Mouse (Mus musculus) ES-E14 (cell line): Measurements from ENCODE around the gene Unc5c.

Experiments used
- CHD2 ChIP-seq: IDR thresholded peaks from 2 replicates; pipeline ENCODE4 v1.6.1; 2014; ENCODE audit warnings: mild to moderate bottlenecking, low read depth, low read length, inconsistent platforms
- HCFC1 ChIP-seq: IDR thresholded peaks from 2 replicates; pipeline ENCODE4 v1.6.1; 2012; ENCODE audit warnings: low read length, inconsistent platforms, borderline replicate concordance; ENCODE audit not compliant: insufficient read depth
- MAFK ChIP-seq: IDR thresholded peaks from 2 replicates; pipeline ENCODE4 v1.6.1; 2014; ENCODE audit warnings: mild to moderate bottlenecking, low read depth, low read length, inconsistent platforms; ENCODE audit not compliant: insufficient read depth
- ZC3H11A ChIP-seq: IDR thresholded peaks from 2 replicates; pipeline ENCODE4 v1.6.1; 2012; ENCODE audit warnings: low read depth, mild to moderate bottlenecking, inconsistent platforms, low read length, borderline replicate concordance
- ZNF384 ChIP-seq: IDR thresholded peaks from 2 replicates; pipeline ENCODE4 v1.6.1; 2012; ENCODE audit warnings: low read depth, low read length, inconsistent platforms

- TF ChIP-seq HCFC1 = no peak
- no peak for TF ChIP-seq ZNF384
- TF ChIP-seq ZC3H11A = no peak
- TF ChIP-seq CHD2 = no peak
- no peak for TF ChIP-seq MAFK
Observed at GRCm38 (mm10) chr3:141646588-141646987, 181.6 kb downstream of the Unc5c start.
